Mouse (Mus musculus) spleen, postnatal 36 days (tissue): ENCODE results near the gene Gpx8.

Source experiments
- DNase-seq, 2 experiments: peaks; one replicate each; pipeline ENCODE4 v3.0.0; 2022; ENCODE audit warnings: low spot score in 2 of 2, mixed read lengths in 1 of 2

The Gpx8 gene

GRCm38 (mm10) chr13:113023274-113024143 lies 22.7 kb downstream of the Gpx8 start:
- DNase-seq, result no peak

- no peak for DNase-seq
These were observed 23.7 kb downstream of the Gpx8 start for GRCm38 (mm10) chr13:113022467-113022866.

GRCm38 (mm10) chr13:113021521-113021920 lies 24.7 kb downstream of the Gpx8 start:
- no peak for DNase-seq

- peak in 1 of 2 experiments; percentile 8 for DNase-seq
These were observed 32.8 kb downstream of the Gpx8 start for GRCm38 (mm10) chr13:113013174-113013953.

GRCm38 (mm10) chr13:113012683-113013082 lies 33.5 kb downstream of the Gpx8 start:
- no peak for DNase-seq

GRCm38 (mm10) chr13:113000576-113001318 lies 45.5 kb downstream of the Gpx8 start:
- no peak for DNase-seq

GRCm38 (mm10) chr13:113000090-113000489 lies 46.1 kb downstream of the Gpx8 start:
- no peak for DNase-seq

- DNase-seq, result no peak
These were observed 47.6 kb downstream of the Gpx8 start for GRCm38 (mm10) chr13:112998427-112999201.

GRCm38 (mm10) chr13:112997369-112997768 lies 48.8 kb downstream of the Gpx8 start:
- no peak for DNase-seq

- DNase-seq, result no peak
These were observed 49.8 kb downstream of the Gpx8 start for GRCm38 (mm10) chr13:112996407-112996806.

GRCm38 (mm10) chr13:112994191-112994590 lies 52.0 kb downstream of the Gpx8 start:
- peak; percentile 21 to 28 for DNase-seq

- DNase-seq, result no peak
These were observed 52.6 kb downstream of the Gpx8 start, which contains the start of gene Mcidas for GRCm38 (mm10) chr13:112993531-112994152. Gene Mcidas, plus strand, starts transcription at chr13:112993845.
